Comparison of ENCODE assay signal across 20 mouse cellular contexts in the genomic region with DNA sequence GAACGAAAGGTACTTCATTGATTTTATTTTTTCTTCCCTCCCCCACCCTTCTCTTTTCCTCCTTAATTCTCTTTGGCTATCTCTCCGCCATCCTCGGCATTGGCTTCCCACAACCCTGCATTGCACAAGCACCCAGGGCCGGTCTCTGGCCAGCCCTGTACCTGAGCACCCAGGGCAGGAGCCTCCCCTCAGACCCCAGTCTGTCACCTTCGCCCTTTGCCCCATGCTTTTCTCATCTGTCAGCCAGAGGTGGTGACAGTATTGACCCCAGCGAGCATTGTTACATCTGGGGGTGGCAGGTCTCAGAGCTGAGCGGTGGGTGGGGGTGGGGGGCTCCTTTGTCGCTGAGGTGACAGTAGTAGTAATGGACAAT. TPM values are rescaled to one million over a fixed set of nuclear protein-coding genes. Genes with fewer than 3 reads are reported as not detected.
A peak's percentile ranks its signal among the peaks of the same experiment; 100 is the strongest.
DNase-seq lines count a peak whose midpoint lies in the region; ATAC-seq and TF ChIP-seq lines count a peak whose summit lies in the region.
"Had no signal": no experiment of that assay in that cellular context is flagged by ENCODE, and none has a peak within 500 bp of the region (broad histone marks: within the 10 kb centered on the region; RNA-seq: fewer than 3 reads in every experiment).

No protein-coding gene starts in this region.

- H3K27me3 ChIP-seq in hindbrain, embryonic 13.5 days, result no peaks in the 10 kb centered on the region
- no peaks in the 10 kb centered on the region for H3K27me3 ChIP-seq in hindbrain, postnatal 0 days (ENCODE audit: insufficient read depth, low read length)
- no peaks in the 10 kb centered on the region for H3K27me3 ChIP-seq in intestine, embryonic 16.5 days (replicated peaks; ENCODE audit: control insufficient read depth, insufficient read depth, low read length)
- no peaks in the 10 kb centered on the region for H3K27me3 ChIP-seq in liver, embryonic 11.5 days (replicated peaks; ENCODE audit: control insufficient read depth, insufficient read depth, low read length)
- no peaks in the 10 kb centered on the region for H3K27me3 ChIP-seq in midbrain, embryonic 15.5 days (replicated peaks)
- H3K27me3 ChIP-seq: kidney, embryonic 15.5 days; lung, embryonic 15.5 days; neural tube, embryonic 12.5 days; Patski had no signal

- H3K9me3 ChIP-seq in hindbrain, embryonic 13.5 days, result no peaks in the 10 kb centered on the region
- no peaks in the 10 kb centered on the region for H3K9me3 ChIP-seq in hindbrain, postnatal 0 days (ENCODE audit: low read length)
- H3K9me3 ChIP-seq in intestine, embryonic 16.5 days (ENCODE audit: control insufficient read depth, low read length), result no peaks in the 10 kb centered on the region
- no peaks in the 10 kb centered on the region for H3K9me3 ChIP-seq in liver, embryonic 11.5 days (ENCODE audit: control insufficient read depth, low read length)
- no peaks in the 10 kb centered on the region for H3K9me3 ChIP-seq in midbrain, embryonic 15.5 days
- H3K9me3 ChIP-seq: kidney, embryonic 15.5 days; lung, embryonic 15.5 days; neural tube, embryonic 12.5 days had no signal

- ATAC-seq in hindbrain, embryonic 13.5 days (ENCODE audit: low FRiP score), result no peak
- no peak for ATAC-seq in hindbrain, postnatal 0 days
- peak; percentile 80 for ATAC-seq in intestine, embryonic 16.5 days
- ATAC-seq in liver, embryonic 11.5 days (replicated peaks; ENCODE audit: low FRiP score), result 0 out of 2 replicates have a peak, but pooled peaks have one; percentile 24
- no peak for ATAC-seq in midbrain, embryonic 15.5 days (replicated peaks)
- ATAC-seq: inflammation-experienced regulatory T-cells, adult 6 months; Patski had no signal

- intact Hi-C loops in heart, postnatal 36 days (cut with DNase I), result no loop called here

- 68% methylated on average over 8 of the region's 8 CpGs for WGBS in hindbrain, embryonic 13.5 days
- WGBS in hindbrain, postnatal 0 days, result 85% methylated on average over 8 of the region's 8 CpGs
- 53% methylated on average over 8 of the region's 8 CpGs for WGBS in intestine, embryonic 16.5 days
- WGBS in liver, embryonic 11.5 days, result 41% methylated on average over 8 of the region's 8 CpGs
- WGBS in midbrain, embryonic 15.5 days, result 76% methylated on average over 8 of the region's 8 CpGs

- H3K27ac ChIP-seq in hindbrain, embryonic 13.5 days, result peak overlapping the region; percentile 88
- H3K27ac ChIP-seq in hindbrain, postnatal 0 days, result no peak overlapping the region
- H3K27ac ChIP-seq in intestine, embryonic 16.5 days (ENCODE audit: low read length), result 0 out of 2 replicates have a peak overlapping the region, but pooled peaks have one; percentile 28
- no peak overlapping the region for H3K27ac ChIP-seq in liver, embryonic 11.5 days (ENCODE audit: low read depth, low read length)
- H3K27ac ChIP-seq in midbrain, embryonic 15.5 days, result peak overlapping the region; percentile 60
- H3K27ac ChIP-seq: kidney, embryonic 15.5 days; lung, embryonic 15.5 days; macrophage had no signal

- DNase-seq in hindbrain, postnatal 0 days (ENCODE audit: low spot score), result no peak
- no peak for DNase-seq in liver, embryonic 11.5 days (ENCODE audit: low spot score)
- DNase-seq in thymus, postnatal 10 days (ENCODE audit: low spot score in 2 of 2), result no peak
- DNase-seq in heart, postnatal 36 days, result no peak
- DNase-seq in T-cell, adult 2 months (ENCODE audit: low spot score), result no peak
- DNase-seq: adrenal gland, postnatal 25 days; cerebellum, adult 2 months; gastrocnemius, postnatal 25 days; left cerebral cortex, postnatal 4 days; thymus, adult 18-20 months had no signal

- H3K36me3 ChIP-seq in hindbrain, embryonic 13.5 days, result no peaks in the 10 kb centered on the region; the same call in 1 of the 2 replicates
- H3K36me3 ChIP-seq in hindbrain, postnatal 0 days (ENCODE audit: insufficient read depth, low read length), result peaks cover 5% of the 10 kb centered on the region; the same call in 1 of the 2 replicates
- H3K36me3 ChIP-seq in intestine, embryonic 16.5 days (ENCODE audit: control insufficient read depth, insufficient read depth, low read length), result 0 out of 2 replicates have a peak, but pooled peaks cover 3% of the 10 kb centered on the region
- no peaks in the 10 kb centered on the region for H3K36me3 ChIP-seq in liver, embryonic 11.5 days (ENCODE audit: control insufficient read depth, insufficient read depth, low read length)
- H3K36me3 ChIP-seq in midbrain, embryonic 15.5 days (replicated peaks), result no peaks in the 10 kb centered on the region

- no peak overlapping the region for H3K4me3 ChIP-seq in hindbrain, embryonic 13.5 days
- no peak overlapping the region for H3K4me3 ChIP-seq in hindbrain, postnatal 0 days (ENCODE audit: low read length)
- no peak overlapping the region for H3K4me3 ChIP-seq in intestine, embryonic 16.5 days (ENCODE audit: low read length)
- no peak overlapping the region for H3K4me3 ChIP-seq in liver, embryonic 11.5 days (ENCODE audit: low read depth, low read length)
- no peak overlapping the region for H3K4me3 ChIP-seq in midbrain, embryonic 15.5 days
- H3K4me3 ChIP-seq: erythroblast, embryonic 14.5 days; kidney, embryonic 15.5 days; lung, embryonic 15.5 days; neural tube, embryonic 12.5 days had no signal

- peaks cover 62% of the 10 kb centered on the region for H3K4me1 ChIP-seq in hindbrain, embryonic 13.5 days (replicated peaks)
- H3K4me1 ChIP-seq in hindbrain, postnatal 0 days (ENCODE audit: insufficient read depth, low read length), result peaks cover 8% of the 10 kb centered on the region; the same call in 1 of the 2 replicates
- peaks cover 8% of the 10 kb centered on the region for H3K4me1 ChIP-seq in intestine, embryonic 16.5 days (ENCODE audit: control insufficient read depth, insufficient read depth, low read length)
- H3K4me1 ChIP-seq in liver, embryonic 11.5 days (replicated peaks; ENCODE audit: control insufficient read depth, insufficient read depth, low read length), result peaks cover 17% of the 10 kb centered on the region
- H3K4me1 ChIP-seq in midbrain, embryonic 15.5 days, result peaks cover 33% of the 10 kb centered on the region
- H3K4me1 ChIP-seq: lung, embryonic 15.5 days had no signal

- peak overlapping the region; percentile 46; the same call in 1 of the 2 replicates for H3K9ac ChIP-seq in hindbrain, embryonic 13.5 days
- H3K9ac ChIP-seq in hindbrain, postnatal 0 days (replicated peaks; ENCODE audit: low read length), result no peak overlapping the region
- no peak overlapping the region for H3K9ac ChIP-seq in intestine, embryonic 16.5 days (ENCODE audit: low read depth, low read length)
- H3K9ac ChIP-seq in liver, embryonic 11.5 days (ENCODE audit: low read depth, low read length), result no peak overlapping the region
- H3K9ac ChIP-seq in midbrain, embryonic 15.5 days, result no peak overlapping the region
- H3K9ac ChIP-seq: kidney, embryonic 15.5 days; lung, embryonic 15.5 days; neural tube, embryonic 12.5 days had no signal

- TF ChIP-seq CTCF in hindbrain, postnatal 0 days (IDR thresholded peaks at IDR 0.05; ENCODE audit: low read depth), result no peak

- H3K4me2 ChIP-seq in hindbrain, embryonic 13.5 days, result no peak overlapping the region
- no peak overlapping the region for H3K4me2 ChIP-seq in hindbrain, postnatal 0 days (ENCODE audit: low read depth, low read length)
- H3K4me2 ChIP-seq in intestine, embryonic 16.5 days (ENCODE audit: low read depth, low read length), result peak overlapping the region; percentile 26
- peak overlapping the region; percentile 21 for H3K4me2 ChIP-seq in liver, embryonic 11.5 days
- no peak overlapping the region for H3K4me2 ChIP-seq in midbrain, embryonic 15.5 days
- H3K4me2 ChIP-seq: kidney, embryonic 15.5 days; lung, embryonic 15.5 days; neural tube, embryonic 12.5 days had no signal

RNA-seq across cellular contexts. Expression of gene Rbm19, which starts 56.5 kb away (rescaled TPM):
- 16.2 and 18.1 TPM in 2 replicates for polyA plus RNA-seq in hindbrain, embryonic 13.5 days (2015; fragmentation: Nextera tagmentation; extraction: Ambion mirVana)
- total RNA-seq in hindbrain, postnatal 0 days (2014; rRNA removed), result 33.4 and 33.8 TPM in 2 replicates
- 15.5 and 17.2 TPM in 2 replicates for polyA plus RNA-seq in hindbrain, postnatal 0 days (2015; fragmentation: Nextera tagmentation; extraction: Ambion mirVana)
- polyA plus RNA-seq in intestine, embryonic 16.5 days (2015; fragmentation: Nextera tagmentation; extraction: Ambion mirVana), result 21.6 and 23.5 TPM in 2 replicates
- polyA plus RNA-seq in liver, embryonic 11.5 days (2014; fragmentation: Nextera tagmentation; extraction: Ambion mirVana), result 31.8 and 35.1 TPM in 2 replicates
- polyA plus RNA-seq in midbrain, embryonic 15.5 days (2015; fragmentation: Nextera tagmentation; extraction: Ambion mirVana), result 18.8 and 22.2 TPM in 2 replicates
- 10 to 100 TPM; 20.1 to 20.7 TPM for total RNA-seq in heart, postnatal 36 days (2021)

Comparison
In these comparisons a context has a peak if more than half of its experiments do, and no peak if none do; other contexts are left out.
1. H3K27ac ChIP-seq: peak in hindbrain, embryonic 13.5 days (single experiment), intestine, embryonic 16.5 days (single experiment) and midbrain, embryonic 15.5 days (single experiment); none in hindbrain, postnatal 0 days (single experiment) and liver, embryonic 11.5 days (single experiment).
2. ATAC-seq: peak in intestine, embryonic 16.5 days (single experiment) and liver, embryonic 11.5 days (single experiment); none in hindbrain, embryonic 13.5 days (single experiment), hindbrain, postnatal 0 days (single experiment) and midbrain, embryonic 15.5 days (single experiment).
3. H3K4me2 ChIP-seq: peak in intestine, embryonic 16.5 days (single experiment) and liver, embryonic 11.5 days (single experiment); none in hindbrain, embryonic 13.5 days (single experiment), hindbrain, postnatal 0 days (single experiment) and midbrain, embryonic 15.5 days (single experiment).